Mouse (Mus musculus) adrenal gland, adult 8-10 months (tissue): ENCODE results near the gene Pde11a. TPM values are rescaled to one million over a fixed set of nuclear protein-coding genes. Genes with fewer than 3 reads are reported as not detected.
"Not testable (repeated sequence)": the region's sequence is repeated elsewhere in the genome, so short reads cannot be mapped to it uniquely, and the experiment has no call there.

Experiments used
- DNase-seq: peaks from one replicate; pipeline ENCODE4 v3.0.0; 2022
- total RNA-seq, 4 experiments: library from RNA; stranded (reverse); gene quantifications; 2 replicates each; pipeline ENCODE4 v1.2.4; 2022

The Pde11a gene
- total RNA-seq, 4 experiments from 2014 or later = 0.12 to 0.43 (median 0.22) TPM; not detected in 1

- no peak for DNase-seq
Measured at GRCm38 (mm10) chr2:75988779-75989363, 349.7 kb downstream of the Pde11a start.

GRCm38 (mm10) chr2:75988378-75988777 is 350.2 kb downstream of the Pde11a start:
- DNase-seq = no peak

- DNase-seq = no peak
Measured at GRCm38 (mm10) chr2:75987739-75988138, 350.8 kb downstream of the Pde11a start.

GRCm38 (mm10) chr2:75985124-75985523 is 353.4 kb downstream of the Pde11a start:
- DNase-seq = peak; percentile 31

GRCm38 (mm10) chr2:75983847-75984246 is 354.7 kb downstream of the Pde11a start:
- no peak for DNase-seq

- no peak for DNase-seq
Measured at GRCm38 (mm10) chr2:75983091-75983490, 355.5 kb downstream of the Pde11a start.

- DNase-seq = no peak
Measured at GRCm38 (mm10) chr2:75982626-75983025, 355.9 kb downstream of the Pde11a start.

GRCm38 (mm10) chr2:75981440-75982081 is 357.0 kb downstream of the Pde11a start, which contains the start of gene Ttc30a1:
Gene Ttc30a1, minus strand, starts transcription at chr2:75981967.
- DNase-seq = peak; percentile 70

- not testable (repeated sequence) for DNase-seq
Measured at GRCm38 (mm10) chr2:75980933-75981439, 357.6 kb downstream of the Pde11a start.

- DNase-seq = not testable (repeated sequence)
Measured at GRCm38 (mm10) chr2:75977752-75978368, 360.7 kb downstream of the Pde11a start, which contains the start of gene Ttc30a2. Gene Ttc30a2, minus strand, starts transcription at chr2:75978170.

GRCm38 (mm10) chr2:75976070-75976469 is 362.5 kb downstream of the Pde11a start:
- DNase-seq = not testable (repeated sequence)

GRCm38 (mm10) chr2:75974131-75974530 is 364.4 kb downstream of the Pde11a start:
- no peak for DNase-seq

GRCm38 (mm10) chr2:75964972-75965371 is 373.6 kb downstream of the Pde11a start:
- DNase-seq = peak; percentile 63

GRCm38 (mm10) chr2:75964512-75964911 is 374.1 kb downstream of the Pde11a start:
- peak; percentile 75 for DNase-seq

GRCm38 (mm10) chr2:75964051-75964450 is 374.5 kb downstream of the Pde11a start:
- no peak for DNase-seq

GRCm38 (mm10) chr2:75963211-75963840 is 375.2 kb downstream of the Pde11a start:
- DNase-seq = no peak

- peak; percentile 87 for DNase-seq
Measured at GRCm38 (mm10) chr2:75960366-75961330, 377.9 kb downstream of the Pde11a start.

- no peak for DNase-seq
Measured at GRCm38 (mm10) chr2:75959850-75960365, 378.7 kb downstream of the Pde11a start.

- no peak for DNase-seq
Measured at GRCm38 (mm10) chr2:75959183-75959849, 379.3 kb downstream of the Pde11a start.

GRCm38 (mm10) chr2:75955709-75956108 is 382.9 kb downstream of the Pde11a start:
- DNase-seq = no peak

GRCm38 (mm10) chr2:75953320-75953719 is 385.3 kb downstream of the Pde11a start:
- DNase-seq = no peak
